Mouse (Mus musculus) kidney, adult 2 months (tissue): ENCODE measurements at regions not wholly inside any gene's neighbourhood (a gene's known extent, or its start where the extent isn't known, plus 50 kb on each side); places are given as distances from the start of the nearest gene placed in this dataset.

ENCODE experiments used
- CTCF ChIP-seq: fragments of 200-500 bp; conservative IDR thresholded peaks from 2 replicates; pipeline ENCODE4 v1.5.1; 2011; ENCODE audit warnings: low read depth, mild to moderate bottlenecking, control low read depth, low read length, moderate library complexity, mixed read lengths; ENCODE audit not compliant: insufficient read depth, insufficient read length
- POLR2A ChIP-seq: fragments of 200-500 bp; IDR thresholded peaks from one replicate; pipeline ENCODE4 v1.6.1; 2011; ENCODE audit warnings: low read depth, low read length, control low read depth

DNA sequence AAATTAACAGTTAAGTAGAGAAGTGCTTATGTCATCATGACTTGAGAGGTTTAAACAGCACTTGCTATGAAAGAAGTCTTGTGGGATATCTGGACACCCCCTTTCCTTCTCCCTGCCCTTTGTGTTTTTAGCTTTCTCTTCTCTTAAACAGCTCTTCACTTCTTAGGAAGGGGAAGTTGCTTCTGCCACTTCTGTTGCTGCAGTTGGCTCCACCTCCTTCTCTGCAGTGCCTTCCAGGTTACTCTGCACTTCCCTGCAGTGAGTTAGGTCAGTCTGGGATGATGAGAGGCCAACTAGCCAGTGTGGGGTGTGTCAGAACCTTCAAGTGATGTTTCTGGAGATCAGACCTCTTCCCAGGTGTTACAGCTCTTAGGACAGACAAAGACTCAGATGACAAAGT is 137.5 kb downstream of the Gm6685 start:
- TF ChIP-seq CTCF, result no peak
- no peak for TF ChIP-seq POLR2A
